Mouse (Mus musculus): ENCODE data around the gene Eri2.

GRCm38 (mm10) chr7:119795311-119795710, 1.5 kb upstream of the Eri2 start:
- TF ChIP-seq CTCF (IDR thresholded peaks at IDR 0.05; ENCODE audit: extremely low read depth, insufficient read depth, low read length): no peak
- no peak for TF ChIP-seq POLR2A (IDR thresholded peaks at IDR 0.05; ENCODE audit: extremely low read depth, insufficient read depth, low read length)

Data from cortical plate, adult 2 months (tissue).